Mouse (Mus musculus): ENCODE results near the gene Fchsd2. TPM values are rescaled to one million over a fixed set of nuclear protein-coding genes. Genes with fewer than 3 reads are reported as not detected.
A peak's percentile ranks its signal among the peaks of the same experiment; 100 is the strongest.

Gene Fchsd2
- polyA plus RNA-seq, 1 experiment from 2014 or later: 17.3 TPM

DNA sequence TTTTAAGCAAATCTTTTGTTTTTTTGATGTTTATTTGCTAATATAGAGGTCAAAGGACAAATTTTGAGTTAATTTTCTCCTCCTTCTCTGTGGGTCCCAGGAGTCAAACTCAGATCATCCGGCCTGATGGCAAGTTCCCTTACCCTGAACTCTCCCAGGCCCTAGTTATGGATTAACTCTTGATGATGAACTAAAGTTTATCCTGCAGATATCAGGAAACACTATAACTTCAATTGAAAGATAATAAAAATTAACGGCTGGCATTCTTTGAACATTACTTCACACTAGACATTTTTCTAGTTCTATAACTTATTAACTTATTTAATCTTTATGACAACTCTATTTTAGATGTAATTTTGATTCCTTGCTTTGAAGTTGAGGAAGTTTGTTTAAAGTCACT, 156.5 kb downstream of the Fchsd2 start:
- DNase-seq (ENCODE audit: low spot score): no peak
- H3K9me3 ChIP-seq: no peaks in the 10 kb centered on the region
- 84% methylated on average over 2 of the region's 2 CpGs for WGBS
- H3K36me3 ChIP-seq: peaks cover 32% of the 10 kb centered on the region
- no peak overlapping the region for H3K27ac ChIP-seq
- no peaks in the 10 kb centered on the region for H3K27me3 ChIP-seq (ENCODE audit: insufficient read depth, poor library complexity, severe bottlenecking)
- H3K4me1 ChIP-seq: no peaks in the 10 kb centered on the region
- H3K4me3 ChIP-seq: no peak overlapping the region

GRCm38 (mm10) chr7:101253071-101253470, 160.4 kb downstream of the Fchsd2 start:
- WGBS: 63% methylated on average over 2 of the region's 2 CpGs
- H3K4me1 ChIP-seq: no peaks in the 10 kb centered on the region
- H3K4me3 ChIP-seq: no peak overlapping the region
- no peak overlapping the region for H3K27ac ChIP-seq
- no peaks in the 10 kb centered on the region for H3K27me3 ChIP-seq (ENCODE audit: insufficient read depth, poor library complexity, severe bottlenecking)
- H3K36me3 ChIP-seq: peaks cover 38% of the 10 kb centered on the region
- no peaks in the 10 kb centered on the region for H3K9me3 ChIP-seq
- DNase-seq (ENCODE audit: low spot score): no peak

DNA sequence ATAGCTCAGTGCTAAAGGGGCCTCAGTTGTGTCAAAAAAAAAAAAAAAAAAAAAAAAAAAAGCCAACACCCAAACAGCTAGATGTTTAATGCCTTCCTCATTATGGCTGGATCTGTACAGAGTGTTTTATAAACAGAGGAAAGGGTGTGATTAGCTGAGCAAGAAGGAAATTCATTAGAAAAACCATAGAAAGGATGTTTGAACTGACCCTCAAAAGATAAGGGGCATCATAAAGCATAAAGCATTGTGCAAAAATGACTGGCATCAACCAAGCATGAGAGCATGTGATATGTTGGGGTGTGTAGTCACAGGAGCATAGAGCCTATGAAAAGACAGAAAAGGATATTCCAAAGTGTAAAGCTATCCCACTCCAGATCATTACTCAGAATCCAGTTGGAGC, 165.8 kb downstream of the Fchsd2 start:
- DNase-seq (ENCODE audit: low spot score): no peak
- Histone ChIP-seq H3K4me3 (no peak overlapping the region), H3K9me3 (no peaks in the 10 kb centered on the region), H3K27me3 (ENCODE audit: insufficient read depth, poor library complexity, severe bottlenecking) (no peaks in the 10 kb centered on the region), H3K4me1 (no peaks in the 10 kb centered on the region), H3K27ac (no peak overlapping the region), H3K36me3 (peaks cover 52% of the 10 kb centered on the region)

- no peak overlapping the region for H3K4me3 ChIP-seq
- H3K27me3 ChIP-seq (ENCODE audit: insufficient read depth, poor library complexity, severe bottlenecking): no peaks in the 10 kb centered on the region
- peaks cover 39% of the 10 kb centered on the region for H3K36me3 ChIP-seq
- 87% methylated on average over 4 of the region's 4 CpGs for WGBS
- peaks cover 3% of the 10 kb centered on the region; the same call in 1 of the 2 replicates for H3K4me1 ChIP-seq
- H3K9me3 ChIP-seq: no peaks in the 10 kb centered on the region
- no peak overlapping the region for H3K27ac ChIP-seq
- no peak for DNase-seq (ENCODE audit: low spot score)
Observed at GRCm38 (mm10) chr7:101261941-101262546, 169.4 kb downstream of the Fchsd2 start.

GRCm38 (mm10) chr7:101263511-101263910, 170.8 kb downstream of the Fchsd2 start:
- H3K27ac ChIP-seq: no peak overlapping the region
- DNase-seq (ENCODE audit: low spot score): no peak
- H3K4me1 ChIP-seq: peaks cover 7% of the 10 kb centered on the region
- no peaks in the 10 kb centered on the region for H3K9me3 ChIP-seq
- H3K36me3 ChIP-seq: peaks cover 39% of the 10 kb centered on the region
- no peaks in the 10 kb centered on the region for H3K27me3 ChIP-seq (ENCODE audit: insufficient read depth, poor library complexity, severe bottlenecking)
- no peak overlapping the region for H3K4me3 ChIP-seq

DNA sequence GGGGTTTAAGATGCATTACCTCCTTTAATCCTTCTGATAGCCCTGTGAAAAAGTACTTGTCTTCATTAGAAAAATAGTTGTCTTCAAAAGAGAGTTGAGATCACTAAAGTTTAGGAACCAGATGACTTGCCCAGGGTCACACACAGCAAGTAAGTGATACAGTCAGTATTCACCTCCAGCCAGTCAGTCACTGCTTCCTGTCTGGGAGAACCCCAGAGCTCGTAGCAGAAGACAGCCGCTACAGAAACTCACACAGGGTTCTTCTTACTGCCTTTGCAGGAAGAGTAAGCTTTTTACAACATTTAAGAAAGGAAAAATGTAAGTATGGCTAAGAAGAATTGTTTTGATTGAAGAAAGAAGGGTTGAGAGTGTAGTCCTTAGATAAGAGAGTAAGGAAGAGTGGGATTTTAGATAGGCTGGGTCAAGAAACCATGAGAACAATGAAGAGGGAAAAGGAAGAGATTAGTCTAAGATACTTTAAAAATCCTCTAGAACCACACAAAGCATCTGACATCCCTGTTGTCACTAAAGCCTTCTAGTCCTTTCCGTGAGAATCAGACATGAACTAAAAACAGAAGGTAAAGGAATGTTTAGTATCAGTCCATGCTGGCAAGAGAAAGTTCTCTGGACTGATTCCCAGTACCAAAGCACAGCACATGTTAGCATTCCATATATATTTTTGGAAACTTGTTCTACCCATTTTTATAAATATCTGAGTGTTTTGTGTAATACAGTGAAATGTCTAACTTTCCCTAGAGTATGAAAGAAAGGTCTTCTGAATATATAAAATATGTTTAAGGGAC, 175.0 kb downstream of the Fchsd2 start:
- H3K9me3 ChIP-seq: no peaks in the 10 kb centered on the region
- peaks cover 18% of the 10 kb centered on the region for H3K36me3 ChIP-seq
- no peak for DNase-seq (ENCODE audit: low spot score)
- H3K4me1 ChIP-seq: peaks cover 7% of the 10 kb centered on the region
- H3K27me3 ChIP-seq (ENCODE audit: insufficient read depth, poor library complexity, severe bottlenecking): no peaks in the 10 kb centered on the region
- no peak overlapping the region for H3K4me3 ChIP-seq
- WGBS: 47% methylated on average over 3 of the region's 3 CpGs
- H3K27ac ChIP-seq: no peak overlapping the region

DNA sequence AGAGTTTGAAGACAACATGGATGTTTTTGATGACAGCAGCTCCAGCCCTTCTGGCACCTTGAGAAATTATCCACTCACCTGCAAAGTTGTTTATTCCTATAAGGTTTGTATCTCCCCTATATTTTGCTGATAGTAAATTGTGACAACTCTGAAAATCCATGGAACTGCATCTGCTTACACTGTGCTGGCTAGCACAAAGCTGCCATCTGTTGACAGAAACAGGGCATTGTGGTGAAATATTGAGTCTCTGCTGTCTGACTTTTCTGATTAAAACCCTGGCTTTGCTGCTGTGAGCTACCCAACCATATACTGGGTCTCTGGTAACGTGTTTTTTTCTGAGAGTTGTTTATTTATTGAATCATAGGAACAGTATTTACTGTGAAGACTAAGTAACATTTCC, 178.9 kb downstream of the Fchsd2 start:
- DNase-seq (ENCODE audit: low spot score): no peak

DNA sequence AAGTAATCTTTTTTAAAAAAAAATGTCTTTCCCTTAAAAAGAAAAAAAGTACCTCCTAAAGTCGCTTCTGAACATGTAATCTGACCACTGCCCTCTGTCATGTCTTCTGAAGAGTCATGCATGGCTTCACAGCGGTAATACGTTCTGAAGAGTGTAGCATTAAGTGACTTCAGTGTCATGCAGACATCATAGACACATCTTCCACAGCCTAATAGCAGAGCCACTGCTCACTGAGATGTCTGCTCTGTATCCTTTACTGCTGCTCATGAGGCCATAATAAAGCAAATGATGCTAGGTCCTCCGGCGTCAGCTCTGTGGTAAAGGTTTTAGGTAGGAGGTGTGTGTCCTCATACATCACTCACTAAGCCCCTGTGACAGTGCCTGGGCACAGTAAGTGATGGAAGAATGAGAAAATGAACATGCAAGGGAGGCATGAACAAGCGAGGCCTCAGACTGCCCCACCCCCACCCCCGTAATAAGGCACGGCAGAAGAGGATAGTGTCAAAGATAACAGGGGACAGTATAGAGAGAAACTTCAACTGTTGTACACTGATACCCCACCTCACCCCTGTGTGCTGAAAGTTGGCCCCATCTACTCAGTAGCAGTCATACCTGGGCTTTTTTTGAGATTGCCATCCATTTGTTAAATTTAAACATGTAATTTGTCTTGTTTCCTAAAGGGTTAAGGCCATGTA, 179.9 kb downstream of the Fchsd2 start:
- Histone ChIP-seq H3K27me3 (ENCODE audit: insufficient read depth, poor library complexity, severe bottlenecking) (no peaks in the 10 kb centered on the region), H3K4me1 (peaks cover under 1% of the 10 kb centered on the region; the same call in 1 of the 2 replicates), H3K9me3 (no peaks in the 10 kb centered on the region), H3K4me3 (no peak overlapping the region), H3K36me3 (peaks cover 37% of the 10 kb centered on the region), H3K27ac (no peak overlapping the region)
- DNase-seq (ENCODE audit: low spot score): no peak
- 79% methylated on average over 8 of the region's 8 CpGs for WGBS

More for the DNA sequence above, 178.9 kb downstream of the Fchsd2 start:
- Histone ChIP-seq H3K9me3 (no peaks in the 10 kb centered on the region), H3K27me3 (ENCODE audit: insufficient read depth, poor library complexity, severe bottlenecking) (no peaks in the 10 kb centered on the region), H3K27ac (no peak overlapping the region), H3K4me3 (no peak overlapping the region), H3K4me1 (peaks cover 5% of the 10 kb centered on the region), H3K36me3 (peaks cover 28% of the 10 kb centered on the region)
- WGBS: 83% methylated on average over 1 of the region's 1 CpGs

GRCm38 (mm10) chr7:101282721-101283120, 190.1 kb downstream of the Fchsd2 start:
- Histone ChIP-seq H3K27me3 (ENCODE audit: insufficient read depth, poor library complexity, severe bottlenecking) (no peaks in the 10 kb centered on the region), H3K36me3 (peaks cover 65% of the 10 kb centered on the region)
- 89% methylated on average over 3 of the region's 3 CpGs for WGBS

GRCm38 (mm10) chr7:101284504-101284903, 191.8 kb downstream of the Fchsd2 start:
- DNase-seq (ENCODE audit: low spot score): no peak
- Histone ChIP-seq H3K36me3 (peaks cover 54% of the 10 kb centered on the region), H3K4me1 (no peaks in the 10 kb centered on the region), H3K27ac (no peak overlapping the region), H3K27me3 (ENCODE audit: insufficient read depth, poor library complexity, severe bottlenecking) (no peaks in the 10 kb centered on the region), H3K9me3 (no peaks in the 10 kb centered on the region), H3K4me3 (no peak overlapping the region)
- 89% methylated on average over 1 of the region's 1 CpGs for WGBS

More at GRCm38 (mm10) chr7:101282721-101283120, 190.1 kb downstream of the Fchsd2 start:
- no peak for DNase-seq (ENCODE audit: low spot score)
- H3K4me1 ChIP-seq: no peaks in the 10 kb centered on the region
- no peaks in the 10 kb centered on the region for H3K9me3 ChIP-seq
- H3K27ac ChIP-seq: no peak overlapping the region
- H3K4me3 ChIP-seq: no peak overlapping the region

DNA sequence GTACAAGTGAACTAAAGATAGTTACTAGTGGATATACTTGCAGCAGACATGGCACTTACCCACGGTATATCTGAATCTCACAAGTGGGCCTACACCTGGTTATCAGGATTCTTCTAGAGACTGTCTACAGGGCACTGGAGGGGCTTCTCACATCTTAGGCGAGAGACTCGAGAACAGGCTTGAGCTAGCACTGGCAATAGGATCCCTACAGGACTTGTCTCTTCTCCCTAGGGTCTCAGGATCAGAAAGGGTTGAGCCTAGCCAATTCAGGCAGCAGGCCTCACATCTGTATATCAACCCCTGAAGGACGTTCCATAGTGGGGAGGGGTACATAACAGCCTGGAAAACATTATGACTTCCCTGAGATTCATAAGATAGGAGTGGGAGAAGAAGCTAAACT, 194.2 kb downstream of the Fchsd2 start:
- Histone ChIP-seq H3K27ac (no peak overlapping the region), H3K9me3 (no peaks in the 10 kb centered on the region), H3K4me1 (peaks cover under 1% of the 10 kb centered on the region; the same call in 1 of the 2 replicates), H3K4me3 (no peak overlapping the region), H3K36me3 (peaks cover 60% of the 10 kb centered on the region), H3K27me3 (ENCODE audit: insufficient read depth, poor library complexity, severe bottlenecking) (no peaks in the 10 kb centered on the region)
- WGBS: 70% methylated on average over 4 of the region's 4 CpGs
- DNase-seq (ENCODE audit: low spot score): peak; percentile 65

- 81% methylated on average over 2 of the region's 2 CpGs for WGBS
- Histone ChIP-seq H3K4me1 (peaks cover 4% of the 10 kb centered on the region; the same call in 1 of the 2 replicates), H3K4me3 (no peak overlapping the region), H3K9me3 (no peaks in the 10 kb centered on the region), H3K36me3 (peaks cover 55% of the 10 kb centered on the region), H3K27ac (no peak overlapping the region), H3K27me3 (ENCODE audit: insufficient read depth, poor library complexity, severe bottlenecking) (no peaks in the 10 kb centered on the region)
- DNase-seq (ENCODE audit: low spot score): peak; percentile 28
Observed at GRCm38 (mm10) chr7:101287820-101288219, 195.2 kb downstream of the Fchsd2 start.

- H3K36me3 ChIP-seq: peaks cover 53% of the 10 kb centered on the region
Observed at GRCm38 (mm10) chr7:101288436-101288835, 195.8 kb downstream of the Fchsd2 start.

More at GRCm38 (mm10) chr7:101288436-101288835, 195.8 kb downstream of the Fchsd2 start:
- 38% methylated on average over 4 of the region's 4 CpGs for WGBS
- Histone ChIP-seq H3K9me3 (no peaks in the 10 kb centered on the region), H3K27me3 (ENCODE audit: insufficient read depth, poor library complexity, severe bottlenecking) (no peaks in the 10 kb centered on the region), H3K4me1 (peaks cover 8% of the 10 kb centered on the region; the same call in 1 of the 2 replicates), H3K27ac (no peak overlapping the region), H3K4me3 (no peak overlapping the region)
- peak; percentile 73 for DNase-seq (ENCODE audit: low spot score)

All from heart, embryonic 10.5 days (tissue).